11 mouse cellular contexts compared by ENCODE assay signal in the genomic region with DNA sequence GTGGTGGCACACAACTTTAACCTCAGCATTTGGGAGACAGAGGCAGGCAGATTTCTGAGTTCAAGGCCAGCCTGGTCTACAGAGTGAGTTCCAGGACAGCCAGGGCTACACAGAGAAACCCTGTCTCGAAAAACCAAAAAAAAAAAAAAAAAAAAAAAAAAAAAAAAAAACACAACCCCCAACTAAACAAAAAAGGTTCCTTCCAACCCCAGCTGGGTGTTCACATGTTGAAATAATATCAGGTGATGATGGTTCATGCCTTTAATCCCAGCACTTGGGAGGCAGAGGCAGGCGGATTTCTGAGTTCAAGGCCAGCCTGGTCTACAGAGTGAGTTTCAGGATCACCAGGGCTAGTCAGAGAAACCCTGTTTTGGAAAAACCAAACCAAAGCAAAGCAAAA. TPM values are rescaled to one million over a fixed set of nuclear protein-coding genes. Genes with fewer than 3 reads are reported as not detected.
DNase-seq lines count a peak whose midpoint lies in the region; ATAC-seq and TF ChIP-seq lines count a peak whose summit lies in the region.
"Not testable (repeated sequence)": the region's sequence is repeated elsewhere in the genome, so short reads cannot be mapped to it uniquely, and the experiment has no call there.
"Had no signal": no experiment of that assay in that cellular context is flagged by ENCODE, and none has a peak within 500 bp of the region (broad histone marks: within the 10 kb centered on the region; RNA-seq: fewer than 3 reads in every experiment).

No protein-coding gene starts in this region.

- H3K4me1 ChIP-seq in ES-E14 (ENCODE audit: control insufficient read depth in 2 of 2, insufficient read depth in 2 of 2, low read length in 2 of 2, poor library complexity in 1 of 2) = peaks cover 6 to 10% of the 10 kb centered on the region in 2 experiments
- peaks cover 9 to 16% of the 10 kb centered on the region in 2 experiments for H3K4me1 ChIP-seq in MEL (ENCODE audit: control insufficient read depth in 1 of 2, insufficient read depth in 2 of 2, low read length in 2 of 2)
- H3K4me1 ChIP-seq in lung, embryonic 15.5 days = peaks cover 46% of the 10 kb centered on the region
- peaks cover 42% of the 10 kb centered on the region for H3K4me1 ChIP-seq in lung, embryonic 16.5 days (replicated peaks; ENCODE audit: control insufficient read depth, insufficient read depth, low read length)
- H3K4me1 ChIP-seq in lung, postnatal 0 days (ENCODE audit: insufficient read depth, low read depth, low read length) = not testable (repeated sequence)

- H3K79me2 ChIP-seq in MEL (ENCODE audit: control insufficient read depth, insufficient read depth, low read length, poor library complexity) = not testable (repeated sequence)

- DNase-seq in ES-E14 (ENCODE audit: low read depth, low spot score); MEL (ENCODE audit: low read depth, low spot score); lung, postnatal 0 days (ENCODE audit: low spot score): not testable (repeated sequence)

- not testable (repeated sequence) for H3K27me3 ChIP-seq in MEL (ENCODE audit: control insufficient read depth in 1 of 2, insufficient read depth in 2 of 2, low read length in 2 of 2); lung, embryonic 15.5 days; lung, embryonic 16.5 days (ENCODE audit: control insufficient read depth, insufficient read depth, low read depth, low read length); lung, postnatal 0 days (replicated peaks; ENCODE audit: insufficient read depth, low read length)

- H3K27ac ChIP-seq in ES-E14 (ENCODE audit: insufficient read depth, low read depth, low read length, poor library complexity, severe bottlenecking) = 0 out of 2 replicates have a peak overlapping the region, but pooled peaks have one; percentile 39
- not testable (repeated sequence) for H3K27ac ChIP-seq in MEL (ENCODE audit: control insufficient read depth, low read depth, low read length)
- peak overlapping the region; percentile 84; the same call in 1 of the 2 replicates for H3K27ac ChIP-seq in lung, embryonic 15.5 days
- peak overlapping the region; percentile 98 for H3K27ac ChIP-seq in lung, embryonic 16.5 days (ENCODE audit: low read length)
- H3K27ac ChIP-seq in lung, postnatal 0 days (ENCODE audit: low read length) = peak overlapping the region; percentile 92

- TF ChIP-seq POLR2A in MEL (IDR thresholded peaks at IDR 0.05; ENCODE audit: control insufficient read depth in 1 of 2, insufficient read depth in 1 of 2, low read depth in 1 of 2, low read length in 2 of 2, poor library complexity in 1 of 2) = not testable (repeated sequence)

- H3K9ac ChIP-seq in ES-E14 (ENCODE audit: insufficient read depth, low read depth, low read length, poor library complexity, severe bottlenecking); MEL (ENCODE audit: control insufficient read depth, low read depth, low read length, poor library complexity, severe bottlenecking); lung, embryonic 15.5 days; lung, embryonic 16.5 days (ENCODE audit: low read length); lung, postnatal 0 days (replicated peaks; ENCODE audit: low read depth): not testable (repeated sequence)

- H3K4me2 ChIP-seq in lung, embryonic 15.5 days; lung, embryonic 16.5 days (ENCODE audit: low read depth, low read length); lung, postnatal 0 days (replicated peaks; ENCODE audit: low read depth, low read length): not testable (repeated sequence)

- TF ChIP-seq RAD21 in MEL (IDR thresholded peaks at IDR 0.05; ENCODE audit: low read depth, low read length) = not testable (repeated sequence)

- in situ Hi-C loops in ES-E14 (cut with MboI; ENCODE audit: low sequenced_read_pairs in 2 of 2, unreplicated experiment in 2 of 2) = loop anchor here in 1 of 2 experiments (10.0 kb wide), 1 partner anchor 438 kb away; the partner anchor contains the start of gene Zfp809

- not testable (repeated sequence) for H3K4me3 ChIP-seq in ES-E14 (ENCODE audit: insufficient read depth in 1 of 2, low read depth in 1 of 2, low read length in 2 of 2, poor library complexity in 1 of 2, severe bottlenecking in 1 of 2); MEL (ENCODE audit: control insufficient read depth in 1 of 2, insufficient read depth in 1 of 2, low read depth in 2 of 2, low read length in 2 of 2); lung, embryonic 15.5 days; lung, embryonic 16.5 days (ENCODE audit: low read length); lung, postnatal 0 days (ENCODE audit: low read depth, low read length)

- not testable (repeated sequence) for TF ChIP-seq CTCF in MEL (IDR thresholded peaks at IDR 0.05 in 2 of 3, conservative IDR thresholded peaks at IDR 0.05 in 1 of 3; ENCODE audit: control insufficient read depth in 1 of 3, insufficient read depth in 1 of 3, low read depth in 2 of 3, low read length in 3 of 3, poor library complexity in 1 of 3, severe bottlenecking in 1 of 3); lung, postnatal 0 days (IDR thresholded peaks at IDR 0.05)

- not testable (repeated sequence) for ATAC-seq in lung, embryonic 15.5 days (ENCODE audit: borderline replicate concordance, extremely low read depth, low FRiP score, low TSS enrichment); lung, embryonic 16.5 days (ENCODE audit: low read depth); lung, postnatal 0 days

- TF ChIP-seq EP300 in MEL (IDR thresholded peaks at IDR 0.05; ENCODE audit: low read depth in 1 of 2, low read length in 2 of 2); lung, postnatal 0 days (IDR thresholded peaks at IDR 0.05): not testable (repeated sequence)

- H3K36me3 ChIP-seq in ES-E14 (ENCODE audit: control insufficient read depth, insufficient read depth, low read length, poor library complexity, severe bottlenecking) = peaks cover 27% of the 10 kb centered on the region
- not testable (repeated sequence) for H3K36me3 ChIP-seq in MEL (ENCODE audit: control insufficient read depth in 1 of 2, insufficient read depth in 2 of 2, low read length in 2 of 2); lung, postnatal 0 days (ENCODE audit: insufficient read depth, low read length)
- H3K36me3 ChIP-seq in lung, embryonic 15.5 days = peaks cover 61% of the 10 kb centered on the region
- peaks cover 50% of the 10 kb centered on the region for H3K36me3 ChIP-seq in lung, embryonic 16.5 days (ENCODE audit: control insufficient read depth, insufficient read depth, low read length)

- H3K9me3 ChIP-seq in ES-E14 (ENCODE audit: control insufficient read depth, insufficient read depth, low read depth, low read length); MEL (replicated peaks; ENCODE audit: insufficient read depth, low read length); lung, embryonic 15.5 days; lung, embryonic 16.5 days (ENCODE audit: control insufficient read depth, low read length); lung, postnatal 0 days (ENCODE audit: low read length): not testable (repeated sequence)

- 86% methylated on average over 2 of the region's 2 CpGs for WGBS in lung, embryonic 15.5 days
- 86% methylated on average over 1 of the region's 2 CpGs for WGBS in lung, embryonic 16.5 days
- 76% methylated on average over 1 of the region's 2 CpGs for WGBS in lung, postnatal 0 days

TF ChIP-seq in ES-E14, 5 proteins besides CTCF, POLR2A, EP300 and RAD21:
- TF ChIP-seq ZNF384 (IDR thresholded peaks at IDR 0.05; ENCODE audit: low read depth, low read length) = peak; percentile 64; the same call in 1 of the 2 replicates

TF ChIP-seq in MEL, 35 proteins besides CTCF, POLR2A, EP300 and RAD21:
- peak; percentile 50 for TF ChIP-seq ZNF384 (IDR thresholded peaks at IDR 0.05; ENCODE audit: low read depth, low read length)

RNA-seq across cellular contexts. Expression of gene Kank2, which starts 12.2 kb away (rescaled TPM):
- total RNA-seq in ES-E14 (2012; rRNA removed) (32.6 and 51.6 TPM in 2 replicates), MEL (2012; rRNA removed) (5.9 and 7.6 TPM in 2 replicates)
- polyA plus RNA-seq in MEL (2012; ENCODE audit: insufficient read depth in 1 of 2, insufficient read length in 2 of 2, low read depth in 1 of 2, low replicate concordance in 2 of 2, missing spikeins in 1 of 2) = 10 to 100 TPM in 1 of 2 experiments, not detected in 1; 16.3 TPM
- 27.7 and 30.0 TPM in 2 replicates for polyA plus RNA-seq in lung, embryonic 15.5 days (2015; fragmentation: Nextera tagmentation; extraction: Ambion mirVana)
- polyA plus RNA-seq in lung, embryonic 16.5 days (2015; fragmentation: Nextera tagmentation; extraction: Ambion mirVana) = 25.5 and 26.3 TPM in 2 replicates
- 23.3 and 24.0 TPM in 2 replicates for polyA plus RNA-seq in lung, postnatal 0 days (2015; fragmentation: Nextera tagmentation; extraction: Ambion mirVana)
- polyA plus RNA-seq: activated CD4-positive, CD25-positive, alpha-beta regulatory T cell, adult 4 months; CD4-positive, CD25-positive, alpha-beta regulatory T cell, adult 4 months; G1E had no signal

RNA-seq across cellular contexts. Expression of gene Spc24, which starts 26.2 kb away (rescaled TPM):
- 127 and 169 TPM in 2 replicates for total RNA-seq in ES-E14 (2012; rRNA removed)
- total RNA-seq in MEL (2012; rRNA removed) = 304 and 305 TPM in 2 replicates
- 100 to 1,000 TPM in 1 of 2 experiments, not detected in 1; 377 TPM for polyA plus RNA-seq in MEL (2012; ENCODE audit: insufficient read depth in 1 of 2, insufficient read length in 2 of 2, low read depth in 1 of 2, low replicate concordance in 2 of 2, missing spikeins in 1 of 2)
- polyA plus RNA-seq in lung, embryonic 15.5 days (2015; fragmentation: Nextera tagmentation; extraction: Ambion mirVana) = 154 TPM in 2 replicates
- polyA plus RNA-seq in lung, embryonic 16.5 days (2015; fragmentation: Nextera tagmentation; extraction: Ambion mirVana) = 134 and 144 TPM in 2 replicates
- polyA plus RNA-seq in lung, postnatal 0 days (2015; fragmentation: Nextera tagmentation; extraction: Ambion mirVana) = 13.4 and 15.7 TPM in 2 replicates

RNA-seq across cellular contexts. Expression of gene Angptl8, which starts 49.0 kb away (rescaled TPM):
- total RNA-seq in ES-E14 (2012; rRNA removed) (0.48 TPM in 1 of 2 replicates, not detected in the other), MEL (2012; rRNA removed) (not detected in 2 replicates)
- under 1 TPM in 1 of 2 experiments, not detected in 1; 0.25 TPM for polyA plus RNA-seq in MEL (2012; ENCODE audit: insufficient read depth in 1 of 2, insufficient read length in 2 of 2, low read depth in 1 of 2, low replicate concordance in 2 of 2, missing spikeins in 1 of 2)
- 2.1 and 2.3 TPM in 2 replicates for polyA plus RNA-seq in lung, embryonic 15.5 days (2015; fragmentation: Nextera tagmentation; extraction: Ambion mirVana)
- 2.7 and 3.6 TPM in 2 replicates for polyA plus RNA-seq in lung, embryonic 16.5 days (2015; fragmentation: Nextera tagmentation; extraction: Ambion mirVana)
- polyA plus RNA-seq in lung, postnatal 0 days (2015; fragmentation: Nextera tagmentation; extraction: Ambion mirVana) = 6.2 and 7.4 TPM in 2 replicates
- total RNA-seq: CH12.LX, G1E had no signal
- polyA plus RNA-seq: activated CD4-positive, CD25-positive, alpha-beta regulatory T cell, adult 4 months; brain, embryonic 14.5 days; CD4-positive, CD25-positive, alpha-beta regulatory T cell, adult 4 months; cerebellum, adult 2 months; G1E had no signal
